Mouse (Mus musculus): ENCODE results near the gene Sec14l2. TPM values are rescaled to one million over a fixed set of nuclear protein-coding genes. Genes with fewer than 3 reads are reported as not detected.
"Not testable (repeated sequence)": the region's sequence is repeated elsewhere in the genome, so short reads cannot be mapped to it uniquely, and the experiment has no call there.

Sec14l2 gene
- polyA plus RNA-seq, 1 experiment from 2014 or later: 1.5 TPM

DNA sequence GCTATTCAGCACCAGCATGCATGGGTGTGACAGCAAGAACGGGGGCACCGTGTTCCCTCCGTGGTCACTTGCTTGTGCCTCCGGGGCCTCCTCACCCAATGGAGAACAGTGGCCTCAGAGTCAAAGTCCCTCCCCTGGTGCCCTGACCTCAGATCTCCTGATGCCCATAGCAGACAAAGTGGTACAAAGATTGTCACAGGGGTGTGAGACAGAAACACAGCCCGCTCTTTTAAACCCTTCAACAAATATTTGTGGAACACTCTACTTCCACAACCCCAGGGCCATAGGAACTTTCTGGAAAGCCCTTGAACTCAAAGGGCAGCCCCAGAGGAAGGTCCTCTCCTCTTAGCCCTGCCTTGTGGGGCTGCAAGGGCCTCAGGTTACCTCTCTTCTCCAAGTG is 989 bp downstream of the Sec14l2 start:
- ATAC-seq (replicated peaks): no peak
- H3K4me1 ChIP-seq: peaks cover 17% of the 10 kb centered on the region
- 84% methylated on average over 5 of the region's 5 CpGs for WGBS
- H3K36me3 ChIP-seq: no peaks in the 10 kb centered on the region
- no peak overlapping the region for H3K4me2 ChIP-seq (replicated peaks)
- H3K9me3 ChIP-seq: no peaks in the 10 kb centered on the region
- H3K27me3 ChIP-seq: no peaks in the 10 kb centered on the region; the same call in 1 of the 2 replicates
- H3K27ac ChIP-seq (replicated peaks): no peak overlapping the region
- no peak overlapping the region for H3K9ac ChIP-seq (replicated peaks)
- H3K4me3 ChIP-seq: no peak overlapping the region

- Histone ChIP-seq H3K4me3 (no peak overlapping the region), H3K27ac (replicated peaks) (no peak overlapping the region), H3K4me2 (replicated peaks) (no peak overlapping the region), H3K4me1 (peaks cover 22% of the 10 kb centered on the region), H3K27me3 (no peaks in the 10 kb centered on the region; the same call in 1 of the 2 replicates), H3K36me3 (no peaks in the 10 kb centered on the region), H3K9me3 (no peaks in the 10 kb centered on the region), H3K9ac (replicated peaks) (no peak overlapping the region)
- WGBS: 85% methylated on average over 3 of the region's 3 CpGs
- ATAC-seq (replicated peaks): no peak
Measured at GRCm38 (mm10) chr11:4121691-4122090, 1.5 kb downstream of the Sec14l2 start.

- 86% methylated on average over 5 of the region's 5 CpGs for WGBS
- Histone ChIP-seq H3K4me3 (no peak overlapping the region), H3K9me3 (no peaks in the 10 kb centered on the region), H3K9ac (replicated peaks) (no peak overlapping the region), H3K4me2 (replicated peaks) (no peak overlapping the region), H3K27me3 (no peaks in the 10 kb centered on the region; the same call in 1 of the 2 replicates), H3K27ac (replicated peaks) (no peak overlapping the region), H3K36me3 (no peaks in the 10 kb centered on the region), H3K4me1 (peaks cover 25% of the 10 kb centered on the region)
- ATAC-seq (replicated peaks): no peak
Measured at GRCm38 (mm10) chr11:4119635-4120034, 3.6 kb downstream of the Sec14l2 start.

GRCm38 (mm10) chr11:4118081-4118921 is 4.9 kb downstream of the Sec14l2 start:
- Histone ChIP-seq H3K4me3 (peak overlapping the region; percentile 52), H3K4me1 (peaks cover 25% of the 10 kb centered on the region), H3K4me2 (replicated peaks) (peak overlapping the region; percentile 98), H3K9ac (replicated peaks) (peak overlapping the region; percentile 66), H3K27me3 (no peaks in the 10 kb centered on the region; the same call in 1 of the 2 replicates), H3K27ac (replicated peaks) (no peak overlapping the region), H3K9me3 (no peaks in the 10 kb centered on the region), H3K36me3 (no peaks in the 10 kb centered on the region)
- peak; percentile 63 for ATAC-seq (replicated peaks)
- WGBS: 2% methylated on average over 41 of the region's 41 CpGs

DNA sequence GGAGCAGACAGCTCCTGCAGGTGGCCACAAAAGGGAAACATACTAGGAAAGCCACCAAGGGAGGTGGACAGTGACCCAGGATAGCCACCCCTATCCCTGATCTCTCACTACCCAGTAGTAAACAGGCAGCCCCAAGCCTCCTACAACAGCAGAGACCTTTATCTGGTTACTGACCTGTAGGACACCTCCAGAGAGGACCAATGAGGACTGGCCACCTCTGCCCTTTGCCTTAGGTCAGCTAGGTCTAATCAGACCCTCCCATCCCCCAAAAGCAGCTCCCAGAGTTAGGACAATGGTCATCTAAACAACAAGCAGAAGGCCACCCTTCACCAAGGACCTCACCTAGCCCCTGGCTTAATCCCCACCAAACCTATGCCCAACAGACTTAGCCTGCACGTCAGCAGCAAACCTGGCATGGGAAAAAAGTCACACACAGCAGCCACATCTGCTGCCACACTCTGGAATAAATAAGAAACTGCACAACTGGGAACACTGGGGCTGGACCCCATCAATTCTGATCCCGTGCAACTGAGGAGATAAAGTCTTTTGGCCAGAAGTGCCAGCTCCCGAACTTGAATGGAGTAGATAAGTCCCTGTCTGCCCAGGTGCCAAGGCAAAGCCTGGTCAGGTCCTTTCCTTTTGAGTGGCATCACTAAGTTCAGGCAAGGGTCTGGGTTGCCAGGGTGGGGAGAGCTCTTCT is 5.7 kb downstream of the Sec14l2 start:
- no peak overlapping the region for H3K27ac ChIP-seq (replicated peaks)
- peaks cover 25% of the 10 kb centered on the region for H3K4me1 ChIP-seq
- peak overlapping the region; percentile 98 for H3K4me2 ChIP-seq (replicated peaks)
- H3K36me3 ChIP-seq: no peaks in the 10 kb centered on the region
- H3K4me3 ChIP-seq: peak overlapping the region; percentile 52
- H3K9ac ChIP-seq (replicated peaks): no peak overlapping the region
- WGBS: 25% methylated on average over 3 of the region's 3 CpGs
- H3K27me3 ChIP-seq: no peaks in the 10 kb centered on the region; the same call in 1 of the 2 replicates
- no peaks in the 10 kb centered on the region for H3K9me3 ChIP-seq
- no peak for ATAC-seq (replicated peaks)

- no peak overlapping the region for H3K4me2 ChIP-seq (replicated peaks)
- H3K4me3 ChIP-seq: no peak overlapping the region
- WGBS: 58% methylated on average over 11 of the region's 11 CpGs
- H3K27me3 ChIP-seq: no peaks in the 10 kb centered on the region; the same call in 1 of the 2 replicates
- peaks cover 25% of the 10 kb centered on the region for H3K4me1 ChIP-seq
- H3K36me3 ChIP-seq: no peaks in the 10 kb centered on the region
- no peak overlapping the region for H3K9ac ChIP-seq (replicated peaks)
- no peaks in the 10 kb centered on the region for H3K9me3 ChIP-seq
- H3K27ac ChIP-seq (replicated peaks): no peak overlapping the region
- no peak for ATAC-seq (replicated peaks)
Measured at GRCm38 (mm10) chr11:4116458-4117141, 6.6 kb downstream of the Sec14l2 start.

DNA sequence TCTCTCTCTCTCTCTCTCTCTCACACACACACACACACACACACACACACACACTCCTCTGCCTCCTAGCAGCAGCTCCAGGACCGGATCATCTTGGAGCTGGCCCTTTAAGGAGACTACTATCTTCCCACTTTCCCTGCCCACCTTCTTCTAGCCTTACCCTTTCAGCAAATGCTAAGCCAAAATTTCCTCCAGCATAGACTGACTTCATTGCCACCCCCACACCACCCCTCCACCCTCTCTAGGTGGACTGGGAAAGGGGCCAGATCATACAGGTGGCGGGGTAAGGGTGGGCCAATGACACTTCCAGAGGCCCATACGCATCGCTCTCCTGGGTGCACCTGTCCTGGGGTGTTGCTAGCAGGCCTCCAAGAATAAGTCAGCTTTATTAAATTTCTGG is 7.8 kb downstream of the Sec14l2 start:
- no peak overlapping the region for H3K4me2 ChIP-seq (replicated peaks)
- no peaks in the 10 kb centered on the region; the same call in 1 of the 2 replicates for H3K36me3 ChIP-seq
- no peak overlapping the region for H3K9ac ChIP-seq (replicated peaks)
- H3K27me3 ChIP-seq: no peaks in the 10 kb centered on the region; the same call in 1 of the 2 replicates
- 90% methylated on average over 4 of the region's 4 CpGs for WGBS
- peaks cover 25% of the 10 kb centered on the region for H3K4me1 ChIP-seq
- H3K27ac ChIP-seq (replicated peaks): no peak overlapping the region
- no peaks in the 10 kb centered on the region for H3K9me3 ChIP-seq
- no peak for ATAC-seq (replicated peaks)
- H3K4me3 ChIP-seq: no peak overlapping the region

DNA sequence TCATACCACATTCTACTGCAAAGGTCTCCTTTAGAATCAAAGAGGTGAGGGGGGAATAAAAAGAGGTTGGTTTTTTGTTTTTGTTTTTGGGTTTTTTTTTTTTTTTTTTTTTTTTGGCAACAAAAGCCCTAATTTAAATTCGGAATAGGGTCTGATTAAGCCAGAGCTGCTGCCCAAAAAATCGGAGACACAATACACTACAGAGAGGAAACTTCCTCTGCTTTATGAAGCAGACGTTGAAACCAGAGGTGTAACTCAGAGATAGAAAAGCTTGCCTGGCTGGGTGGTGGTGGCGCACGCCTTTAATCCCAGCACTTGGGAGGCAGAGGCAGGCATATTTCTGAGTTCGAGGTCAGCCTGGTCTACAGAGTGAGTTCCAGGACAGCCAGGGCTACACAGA is 8.7 kb downstream of the Sec14l2 start:
- not testable (repeated sequence) for H3K9ac ChIP-seq (replicated peaks); H3K27ac ChIP-seq (replicated peaks); H3K36me3 ChIP-seq; ATAC-seq (replicated peaks); H3K9me3 ChIP-seq; H3K4me2 ChIP-seq (replicated peaks); H3K27me3 ChIP-seq; H3K4me3 ChIP-seq
- peaks cover 25% of the 10 kb centered on the region for H3K4me1 ChIP-seq
- WGBS: 58% methylated on average over 6 of the region's 6 CpGs

DNA sequence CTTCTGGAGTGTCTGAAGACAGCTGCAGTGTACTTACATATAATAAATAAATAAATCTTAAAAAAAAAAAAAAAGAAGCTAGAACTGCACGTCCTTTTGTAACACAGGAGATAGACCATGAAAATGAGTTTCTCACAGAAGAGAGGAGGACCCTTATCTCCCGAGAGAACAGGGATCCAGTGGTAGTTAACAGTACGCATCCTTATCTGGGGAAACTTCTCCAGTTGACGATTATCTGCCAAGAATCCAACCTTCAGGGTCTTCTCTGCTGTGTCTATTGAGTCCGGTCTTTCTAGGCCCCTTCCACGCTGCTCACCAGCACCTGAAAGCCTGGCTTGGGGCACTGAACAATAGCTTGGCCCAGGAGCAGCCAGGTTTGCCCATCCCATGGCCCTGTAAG is 9.2 kb downstream of the Sec14l2 start:
- H3K9ac ChIP-seq (replicated peaks): no peak overlapping the region
- no peak overlapping the region for H3K4me3 ChIP-seq
- 83% methylated on average over 6 of the region's 6 CpGs for WGBS
- no peaks in the 10 kb centered on the region for H3K27me3 ChIP-seq
- peaks cover 25% of the 10 kb centered on the region for H3K4me1 ChIP-seq
- H3K4me2 ChIP-seq (replicated peaks): no peak overlapping the region
- no peak overlapping the region for H3K27ac ChIP-seq (replicated peaks)
- no peaks in the 10 kb centered on the region for H3K9me3 ChIP-seq
- no peaks in the 10 kb centered on the region; the same call in 1 of the 2 replicates for H3K36me3 ChIP-seq
- ATAC-seq (replicated peaks): no peak

DNA sequence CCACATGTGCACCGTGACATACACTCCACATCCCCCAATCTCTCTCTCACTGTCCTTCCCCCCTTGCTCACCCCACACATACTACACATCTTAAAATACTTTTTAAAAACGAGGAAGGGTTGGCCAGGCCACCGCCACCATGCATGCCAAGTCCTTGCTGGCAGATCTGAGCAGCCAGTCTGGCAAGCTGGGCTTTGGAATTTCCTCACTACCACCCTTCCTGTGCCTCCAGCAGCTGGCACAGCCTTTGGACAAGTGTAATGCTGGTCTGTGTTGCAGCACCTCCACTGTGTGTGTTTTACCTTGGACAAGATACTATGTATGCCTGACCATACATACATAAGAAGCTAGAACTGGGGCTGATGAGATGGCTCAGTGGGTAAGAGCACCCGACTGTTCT is 9.7 kb downstream of the Sec14l2 start:
- WGBS: 79% methylated on average over 4 of the region's 4 CpGs
- H3K27ac ChIP-seq (replicated peaks): no peak overlapping the region
- H3K4me1 ChIP-seq: peaks cover 20% of the 10 kb centered on the region
- H3K27me3 ChIP-seq: no peaks in the 10 kb centered on the region
- no peak overlapping the region for H3K4me3 ChIP-seq
- H3K9me3 ChIP-seq: no peaks in the 10 kb centered on the region
- no peak overlapping the region for H3K4me2 ChIP-seq (replicated peaks)
- ATAC-seq (replicated peaks): no peak
- no peak overlapping the region for H3K9ac ChIP-seq (replicated peaks)
- H3K36me3 ChIP-seq: no peaks in the 10 kb centered on the region; the same call in 1 of the 2 replicates

GRCm38 (mm10) chr11:4112861-4113260 is 10.4 kb downstream of the Sec14l2 start:
- Histone ChIP-seq H3K27ac (replicated peaks) (no peak overlapping the region), H3K36me3 (no peaks in the 10 kb centered on the region; the same call in 1 of the 2 replicates), H3K4me3 (no peak overlapping the region), H3K9ac (replicated peaks) (no peak overlapping the region), H3K4me1 (peaks cover 15% of the 10 kb centered on the region), H3K4me2 (replicated peaks) (no peak overlapping the region), H3K27me3 (no peaks in the 10 kb centered on the region), H3K9me3 (no peaks in the 10 kb centered on the region)
- no peak for ATAC-seq (replicated peaks)
- WGBS: 87% methylated on average over 6 of the region's 6 CpGs

DNA sequence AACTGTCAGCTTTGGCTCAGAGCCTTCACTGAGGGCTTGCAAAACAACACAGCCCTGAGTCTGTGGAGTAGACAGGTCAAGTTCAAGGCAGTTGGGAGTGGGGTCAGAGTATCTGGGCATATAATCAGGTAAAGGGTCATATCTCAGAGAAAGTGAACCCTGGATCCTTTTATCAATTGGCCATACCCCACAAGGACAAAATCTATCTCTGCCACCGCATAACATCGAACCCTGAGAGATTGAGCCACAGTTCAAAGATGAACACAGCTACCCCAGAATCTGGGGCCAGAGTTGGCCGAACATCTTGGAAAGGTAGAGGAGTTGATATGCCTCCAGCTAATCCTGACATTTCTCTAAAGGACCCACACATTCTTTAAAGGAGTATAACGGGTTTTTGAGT is 11.2 kb downstream of the Sec14l2 start:
- no peaks in the 10 kb centered on the region for H3K9me3 ChIP-seq
- H3K9ac ChIP-seq (replicated peaks): no peak overlapping the region
- WGBS: 90% methylated on average over 4 of the region's 4 CpGs
- no peak overlapping the region for H3K27ac ChIP-seq (replicated peaks)
- H3K36me3 ChIP-seq: no peaks in the 10 kb centered on the region; the same call in 1 of the 2 replicates
- H3K27me3 ChIP-seq: no peaks in the 10 kb centered on the region
- no peak overlapping the region for H3K4me2 ChIP-seq (replicated peaks)
- no peak overlapping the region for H3K4me3 ChIP-seq
- no peak for ATAC-seq (replicated peaks)
- H3K4me1 ChIP-seq: peaks cover 7% of the 10 kb centered on the region

Data from forebrain, embryonic 15.5 days (tissue).